Mouse (Mus musculus) ES-E14 (cell line): ENCODE data around the gene Zdhhc3.

Source experiments
- CHD2 ChIP-seq: IDR thresholded peaks from 2 replicates; pipeline ENCODE4 v1.6.1; 2014; ENCODE audit warnings: mild to moderate bottlenecking, low read depth, low read length, inconsistent platforms
- HCFC1 ChIP-seq: IDR thresholded peaks from 2 replicates; pipeline ENCODE4 v1.6.1; 2012; ENCODE audit warnings: low read length, inconsistent platforms, borderline replicate concordance; ENCODE audit not compliant: insufficient read depth
- MAFK ChIP-seq: IDR thresholded peaks from 2 replicates; pipeline ENCODE4 v1.6.1; 2014; ENCODE audit warnings: mild to moderate bottlenecking, low read depth, low read length, inconsistent platforms; ENCODE audit not compliant: insufficient read depth
- ZC3H11A ChIP-seq: IDR thresholded peaks from 2 replicates; pipeline ENCODE4 v1.6.1; 2012; ENCODE audit warnings: low read depth, mild to moderate bottlenecking, inconsistent platforms, low read length, borderline replicate concordance

- TF ChIP-seq CHD2 = no peak
- TF ChIP-seq ZC3H11A = no peak
- no peak for TF ChIP-seq MAFK
- no peak for TF ChIP-seq HCFC1
These were observed 88.8 kb downstream of the Zdhhc3 start for GRCm38 (mm10) chr9:123024201-123024600.
